Mouse (Mus musculus) c-Kit-positive CD71-positive TER-119-negative erythroid progenitor cells, embryonic 14.5 days (primary cell): ENCODE results near the gene Ugcg.
"Not testable (repeated sequence)": the region's sequence is repeated elsewhere in the genome, so short reads cannot be mapped to it uniquely, and the experiment has no call there.

Source experiments
- DNase-seq: peaks from one replicate; pipeline ENCODE4 v3.0.0-alpha.2; 2013; ENCODE audit warnings: low read depth

The Ugcg gene

DNA sequence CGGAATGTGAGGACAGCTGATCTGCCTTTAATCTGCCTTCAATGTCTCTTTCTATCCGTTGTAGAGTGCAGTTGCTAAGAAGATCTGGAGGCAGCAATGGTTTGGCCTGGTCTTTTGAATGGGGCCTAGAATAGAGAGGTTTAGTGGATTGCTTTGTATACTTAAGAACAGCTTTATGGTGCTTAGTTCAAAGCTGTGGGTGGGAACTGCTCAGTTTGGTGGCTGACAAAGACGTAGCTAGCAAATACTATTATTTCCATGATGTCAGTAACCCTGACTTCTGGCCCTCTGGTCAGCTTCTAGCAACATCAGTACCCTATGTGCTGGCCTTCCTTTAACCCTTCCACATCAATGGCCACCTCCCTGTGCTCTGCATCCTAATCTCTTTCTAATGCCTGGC is 68.8 kb downstream of the Ugcg start:
- no peak for DNase-seq

DNA sequence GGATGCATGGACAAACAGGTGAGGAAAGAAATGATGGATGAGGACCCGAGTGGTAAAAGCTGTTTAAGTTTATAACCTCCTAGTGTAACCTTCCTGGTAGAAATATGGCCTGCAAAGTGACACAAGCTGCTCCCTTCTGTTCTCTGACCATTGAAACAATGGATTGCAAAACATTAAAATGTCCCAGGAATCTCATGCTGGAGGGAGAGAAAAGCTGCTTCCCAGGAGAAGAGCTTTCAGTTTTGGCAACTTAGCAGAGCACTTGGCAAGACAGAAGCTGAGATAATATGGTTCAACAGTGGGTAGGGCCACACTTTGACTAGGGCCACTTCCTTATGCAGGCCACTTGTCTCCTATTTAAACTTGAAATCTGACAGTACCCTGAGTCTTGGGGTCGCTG is 69.7 kb downstream of the Ugcg start:
- DNase-seq, result no peak

- DNase-seq, result no peak
These were observed 70.7 kb downstream of the Ugcg start for GRCm38 (mm10) chr4:59259806-59260205.

GRCm38 (mm10) chr4:59260871-59261515 is 71.9 kb downstream of the Ugcg start:
- no peak for DNase-seq

DNA sequence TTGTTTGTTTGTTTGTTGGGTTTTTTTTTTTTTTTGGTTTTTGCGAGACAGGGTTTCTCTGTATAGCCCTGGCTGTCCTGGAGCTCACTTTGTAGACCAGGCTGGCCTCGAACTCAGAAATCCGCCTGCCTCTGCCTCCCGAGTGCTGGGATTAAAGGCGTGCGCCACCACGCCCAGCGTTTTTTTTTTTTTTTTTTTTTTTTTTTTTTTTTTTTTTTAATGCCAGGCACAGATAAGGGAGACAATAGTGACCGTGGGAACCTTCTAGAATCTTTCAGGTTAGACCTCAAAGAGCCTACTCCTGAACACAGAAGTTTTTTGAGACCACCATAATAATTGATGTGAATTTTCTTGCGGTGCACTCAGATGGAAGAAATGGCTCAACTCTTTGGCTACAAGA is 72.5 kb downstream of the Ugcg start:
- DNase-seq, result not testable (repeated sequence)

- no peak for DNase-seq
These were observed 73.1 kb downstream of the Ugcg start for GRCm38 (mm10) chr4:59262156-59262555.

GRCm38 (mm10) chr4:59263418-59263817 is 74.4 kb downstream of the Ugcg start:
- DNase-seq, result no peak

GRCm38 (mm10) chr4:59264611-59265095 is 75.6 kb downstream of the Ugcg start:
- DNase-seq, result no peak

DNA sequence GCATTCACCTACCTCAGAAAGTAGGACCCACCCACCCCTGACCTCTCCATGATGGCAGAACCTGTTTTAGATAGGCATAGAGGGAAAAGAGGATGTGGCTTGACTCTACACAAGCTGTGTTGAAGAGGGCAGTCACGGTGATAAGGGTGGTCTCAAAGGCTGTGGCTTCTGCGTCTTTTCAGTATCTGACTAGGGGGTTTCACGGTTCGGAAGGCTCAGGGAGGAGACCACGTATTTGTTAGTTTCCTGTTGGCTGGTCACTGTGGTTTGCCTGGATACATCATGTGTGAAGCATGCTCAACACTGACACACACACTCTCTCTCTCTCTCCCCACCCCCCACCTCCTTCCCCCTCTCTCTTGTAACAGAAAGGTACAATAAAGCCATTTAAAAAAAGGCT is 76.1 kb downstream of the Ugcg start:
- DNase-seq, result no peak

- DNase-seq, result no peak
These were observed 76.6 kb downstream of the Ugcg start for GRCm38 (mm10) chr4:59265631-59266030.
